Mouse (Mus musculus): Measurements from ENCODE around the gene Sox5. TPM values are rescaled to one million over a fixed set of nuclear protein-coding genes. Genes with fewer than 3 reads are reported as not detected.

The Sox5 gene
- polyA plus RNA-seq, 1 experiment from 2014 or later: 34.8 TPM

DNA sequence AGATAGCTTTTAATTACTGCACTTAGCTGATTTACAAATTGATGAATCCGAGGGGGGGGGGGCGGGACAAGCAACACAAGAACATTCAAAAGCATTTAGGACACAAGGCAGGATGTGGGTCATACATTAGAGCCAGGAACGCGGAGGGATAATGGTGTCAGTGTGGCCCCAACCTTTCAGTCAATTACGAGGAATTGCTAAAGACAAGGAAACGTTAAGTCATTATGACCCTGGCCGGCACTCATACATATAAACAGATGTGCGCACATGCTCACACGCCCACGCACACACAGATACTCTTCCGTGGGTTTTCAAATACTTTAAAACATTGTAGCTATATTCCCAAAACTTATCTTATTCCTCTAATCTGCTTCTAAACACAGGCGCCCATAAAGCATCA, 19.9 kb downstream of the Sox5 start:
- peaks cover 4% of the 10 kb centered on the region for H3K4me1 ChIP-seq
- H3K9me3 ChIP-seq (replicated peaks): no peaks in the 10 kb centered on the region
- 77% methylated on average over 12 of the region's 12 CpGs for whole genome bisulfite sequencing
- no peak overlapping the region for H3K27ac ChIP-seq (replicated peaks)
- no peak overlapping the region for H3K9ac ChIP-seq (replicated peaks)
- no peak overlapping the region for H3K4me2 ChIP-seq
- no peak overlapping the region for H3K4me3 ChIP-seq (replicated peaks)
- ATAC-seq (ENCODE audit: low FRiP score): no peak
- H3K27me3 ChIP-seq (replicated peaks): no peaks in the 10 kb centered on the region
- no peaks in the 10 kb centered on the region for H3K36me3 ChIP-seq

- Histone ChIP-seq H3K4me3 (replicated peaks) (no peak overlapping the region), H3K27ac (replicated peaks) (no peak overlapping the region), H3K4me1 (peaks cover 8% of the 10 kb centered on the region), H3K36me3 (no peaks in the 10 kb centered on the region), H3K9ac (replicated peaks) (no peak overlapping the region), H3K4me2 (no peak overlapping the region), H3K9me3 (replicated peaks) (no peaks in the 10 kb centered on the region), H3K27me3 (replicated peaks) (no peaks in the 10 kb centered on the region)
- ATAC-seq (ENCODE audit: low FRiP score): no peak
- WGBS: 47% methylated on average over 8 of the region's 8 CpGs
Observed at GRCm38 (mm10) chr6:144759193-144759592, 22.6 kb downstream of the Sox5 start.

- Histone ChIP-seq H3K36me3 (no peaks in the 10 kb centered on the region), H3K4me2 (no peak overlapping the region)
Observed at GRCm38 (mm10) chr6:144757414-144757813, 24.4 kb downstream of the Sox5 start.

DNA sequence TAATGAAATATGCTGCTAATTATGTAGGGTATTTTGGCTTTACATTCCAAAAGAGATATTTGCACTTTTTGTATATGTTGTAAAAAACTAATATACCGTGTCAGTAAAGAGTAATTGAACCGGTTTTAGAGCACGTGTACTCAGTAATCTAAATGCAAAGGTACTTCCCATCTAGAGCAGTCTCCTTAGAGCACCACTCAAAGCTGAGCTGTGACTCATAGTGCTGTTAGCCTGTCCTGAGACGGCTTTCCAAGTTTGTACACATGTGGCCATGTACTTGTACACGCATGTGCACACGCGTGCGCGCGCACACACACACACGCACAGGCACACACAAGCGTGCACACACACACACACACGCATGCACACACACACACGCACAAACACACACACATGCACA, 25.3 kb downstream of the Sox5 start:
- 90% methylated on average over 14 of the region's 14 CpGs for WGBS
- H3K27me3 ChIP-seq (replicated peaks): no peaks in the 10 kb centered on the region
- ATAC-seq (ENCODE audit: low FRiP score): no peak
- H3K27ac ChIP-seq (replicated peaks): no peak overlapping the region
- H3K4me1 ChIP-seq: peaks cover 8% of the 10 kb centered on the region
- H3K4me3 ChIP-seq (replicated peaks): no peak overlapping the region
- no peaks in the 10 kb centered on the region for H3K9me3 ChIP-seq (replicated peaks)
- H3K4me2 ChIP-seq: no peak overlapping the region
- no peak overlapping the region for H3K9ac ChIP-seq (replicated peaks)
- H3K36me3 ChIP-seq: no peaks in the 10 kb centered on the region

More at GRCm38 (mm10) chr6:144757414-144757813, 24.4 kb downstream of the Sox5 start:
- H3K4me3 ChIP-seq (replicated peaks): no peak overlapping the region
- peaks cover 8% of the 10 kb centered on the region for H3K4me1 ChIP-seq
- no peak for ATAC-seq (ENCODE audit: low FRiP score)
- H3K9me3 ChIP-seq (replicated peaks): no peaks in the 10 kb centered on the region
- no peak overlapping the region for H3K27ac ChIP-seq (replicated peaks)
- WGBS: 31% methylated on average over 14 of the region's 14 CpGs
- H3K27me3 ChIP-seq (replicated peaks): no peaks in the 10 kb centered on the region
- H3K9ac ChIP-seq (replicated peaks): no peak overlapping the region

DNA sequence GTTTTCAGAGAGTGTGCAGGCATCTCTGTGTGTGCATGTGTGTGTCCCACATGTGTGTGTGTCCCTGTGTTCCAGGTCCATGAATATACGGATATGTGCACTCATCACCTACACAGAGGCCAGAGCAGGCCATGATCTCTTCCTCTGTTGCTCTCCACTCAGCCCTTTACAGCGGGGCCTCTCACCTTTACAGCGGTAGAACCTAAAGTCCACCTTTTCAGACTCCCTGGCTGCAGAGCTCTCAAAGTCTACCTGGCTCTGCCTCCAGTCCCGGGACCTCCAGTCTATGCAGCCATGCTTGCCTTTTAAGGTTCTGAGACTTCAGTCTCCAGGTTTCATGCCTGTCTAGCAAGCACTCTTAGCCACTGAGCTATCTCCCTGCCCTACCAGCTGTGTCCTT, 26.5 kb downstream of the Sox5 start:
- Histone ChIP-seq H3K4me3 (replicated peaks) (no peak overlapping the region), H3K27ac (replicated peaks) (no peak overlapping the region), H3K27me3 (replicated peaks) (no peaks in the 10 kb centered on the region), H3K4me2 (no peak overlapping the region), H3K9ac (replicated peaks) (no peak overlapping the region), H3K36me3 (no peaks in the 10 kb centered on the region), H3K4me1 (peaks cover 8% of the 10 kb centered on the region), H3K9me3 (replicated peaks) (no peaks in the 10 kb centered on the region)
- no peak for ATAC-seq (ENCODE audit: low FRiP score)
- 90% methylated on average over 4 of the region's 4 CpGs for WGBS

- H3K4me3 ChIP-seq (replicated peaks): no peak overlapping the region
- no peaks in the 10 kb centered on the region for H3K9me3 ChIP-seq (replicated peaks)
- no peak overlapping the region for H3K9ac ChIP-seq (replicated peaks)
- peaks cover 8% of the 10 kb centered on the region for H3K4me1 ChIP-seq
- ATAC-seq (ENCODE audit: low FRiP score): no peak
- no peak overlapping the region for H3K4me2 ChIP-seq
- H3K36me3 ChIP-seq: no peaks in the 10 kb centered on the region
- H3K27ac ChIP-seq (replicated peaks): no peak overlapping the region
- H3K27me3 ChIP-seq (replicated peaks): no peaks in the 10 kb centered on the region
Observed at GRCm38 (mm10) chr6:144754366-144754765, 27.4 kb downstream of the Sox5 start.

DNA sequence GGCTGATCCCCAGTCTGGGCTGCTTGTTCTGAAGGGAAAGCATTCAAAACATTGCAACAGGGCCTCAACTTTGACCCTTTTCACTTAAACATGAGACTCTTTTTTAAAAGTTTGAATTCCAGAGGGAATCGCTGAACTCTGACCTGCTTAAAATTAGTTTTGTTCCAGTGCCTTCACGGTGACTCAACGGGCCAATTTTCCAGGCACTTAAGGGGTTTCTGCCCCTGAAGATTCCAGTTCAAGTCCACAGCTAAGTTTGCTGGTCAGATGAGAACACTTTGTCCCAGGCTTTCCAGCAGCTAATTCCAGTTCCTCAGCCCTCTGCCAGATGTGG, 27.8 kb downstream of the Sox5 start:
- Histone ChIP-seq H3K27me3 (replicated peaks) (no peaks in the 10 kb centered on the region), H3K9ac (replicated peaks) (no peak overlapping the region), H3K4me3 (replicated peaks) (no peak overlapping the region), H3K27ac (replicated peaks) (no peak overlapping the region), H3K9me3 (replicated peaks) (no peaks in the 10 kb centered on the region), H3K36me3 (no peaks in the 10 kb centered on the region), H3K4me2 (no peak overlapping the region), H3K4me1 (peaks cover 8% of the 10 kb centered on the region)
- no peak for ATAC-seq (ENCODE audit: low FRiP score)
- WGBS: 17% methylated on average over 3 of the region's 3 CpGs

GRCm38 (mm10) chr6:144753225-144753962, 28.4 kb downstream of the Sox5 start:
- Histone ChIP-seq H3K36me3 (no peaks in the 10 kb centered on the region), H3K9me3 (replicated peaks) (no peaks in the 10 kb centered on the region), H3K9ac (replicated peaks) (no peak overlapping the region), H3K4me2 (no peak overlapping the region), H3K27ac (replicated peaks) (no peak overlapping the region), H3K4me1 (peaks cover 8% of the 10 kb centered on the region), H3K4me3 (replicated peaks) (no peak overlapping the region), H3K27me3 (replicated peaks) (no peaks in the 10 kb centered on the region)
- no peak for ATAC-seq (ENCODE audit: low FRiP score)
- 72% methylated on average over 13 of the region's 13 CpGs for WGBS

DNA sequence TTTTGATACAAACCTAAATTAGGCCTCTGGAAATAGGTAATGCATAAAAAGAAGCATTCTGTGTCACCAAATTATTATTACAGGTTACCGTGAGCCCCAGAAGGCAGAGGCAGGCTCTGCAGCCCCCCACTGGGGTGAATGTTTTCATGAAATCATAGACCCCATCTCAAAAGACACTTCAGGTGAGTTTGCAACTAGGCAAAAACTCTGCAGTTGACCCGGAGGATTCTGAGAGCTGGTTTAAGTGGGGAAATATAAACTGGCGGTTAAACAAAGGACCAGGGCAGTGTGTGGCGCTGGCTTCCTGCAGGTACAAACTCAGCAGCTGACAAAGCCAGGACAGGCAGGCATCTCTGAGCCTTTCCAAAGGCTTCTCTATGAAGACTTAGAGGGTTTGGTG, 30.2 kb downstream of the Sox5 start:
- 88% methylated on average over 4 of the region's 4 CpGs for WGBS

DNA sequence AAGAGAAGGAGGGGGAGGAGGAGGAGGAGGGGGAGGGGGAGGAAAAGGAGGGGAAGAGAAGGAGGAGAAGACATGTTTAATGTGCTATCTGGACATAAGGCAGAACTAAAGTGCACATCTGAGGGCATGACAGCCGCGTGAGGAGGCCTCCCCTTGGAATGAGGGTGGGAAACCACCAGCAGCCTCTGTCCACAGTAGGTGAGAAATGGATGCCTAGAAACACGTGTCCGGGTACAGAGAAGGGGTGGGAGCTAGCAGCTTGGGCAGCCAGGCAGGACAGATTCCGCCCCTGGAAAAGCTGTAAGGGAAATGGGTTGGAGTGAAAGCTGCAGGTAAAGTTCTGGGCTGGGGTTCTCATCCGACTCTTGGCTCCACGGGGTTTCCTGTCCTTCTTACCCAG, 31.6 kb downstream of the Sox5 start:
- Histone ChIP-seq H3K27ac (replicated peaks) (no peak overlapping the region), H3K4me2 (no peak overlapping the region), H3K4me3 (replicated peaks) (no peak overlapping the region), H3K4me1 (0 out of 2 replicates have a peak, but pooled peaks cover 2% of the 10 kb centered on the region), H3K9me3 (replicated peaks) (no peaks in the 10 kb centered on the region), H3K9ac (replicated peaks) (no peak overlapping the region), H3K36me3 (no peaks in the 10 kb centered on the region), H3K27me3 (replicated peaks) (no peaks in the 10 kb centered on the region)
- no peak for ATAC-seq (ENCODE audit: low FRiP score)
- WGBS: 60% methylated on average over 7 of the region's 7 CpGs

More for the DNA sequence above, 30.2 kb downstream of the Sox5 start:
- no peaks in the 10 kb centered on the region for H3K36me3 ChIP-seq
- no peak overlapping the region for H3K4me3 ChIP-seq (replicated peaks)
- no peak for ATAC-seq (ENCODE audit: low FRiP score)
- no peak overlapping the region for H3K9ac ChIP-seq (replicated peaks)
- no peak overlapping the region for H3K27ac ChIP-seq (replicated peaks)
- H3K27me3 ChIP-seq (replicated peaks): no peaks in the 10 kb centered on the region
- H3K4me1 ChIP-seq: 0 out of 2 replicates have a peak, but pooled peaks cover 3% of the 10 kb centered on the region
- H3K9me3 ChIP-seq (replicated peaks): no peaks in the 10 kb centered on the region
- H3K4me2 ChIP-seq: no peak overlapping the region

- Histone ChIP-seq H3K4me1 (no peaks in the 10 kb centered on the region), H3K9ac (replicated peaks) (no peak overlapping the region), H3K27ac (replicated peaks) (no peak overlapping the region), H3K9me3 (replicated peaks) (no peaks in the 10 kb centered on the region), H3K36me3 (no peaks in the 10 kb centered on the region), H3K27me3 (replicated peaks) (no peaks in the 10 kb centered on the region), H3K4me3 (replicated peaks) (no peak overlapping the region), H3K4me2 (no peak overlapping the region)
- ATAC-seq (ENCODE audit: low FRiP score): no peak
- 93% methylated on average over 10 of the region's 10 CpGs for WGBS
Observed at GRCm38 (mm10) chr6:144746436-144746835, 35.3 kb downstream of the Sox5 start.

- H3K4me1 ChIP-seq: no peaks in the 10 kb centered on the region
- H3K27me3 ChIP-seq (replicated peaks): no peaks in the 10 kb centered on the region
- ATAC-seq (ENCODE audit: low FRiP score): no peak
- no peaks in the 10 kb centered on the region for H3K9me3 ChIP-seq (replicated peaks)
- no peak overlapping the region for H3K9ac ChIP-seq (replicated peaks)
- no peak overlapping the region for H3K4me2 ChIP-seq
- WGBS: 60% methylated on average over 3 of the region's 3 CpGs
- no peak overlapping the region for H3K4me3 ChIP-seq (replicated peaks)
- no peak overlapping the region for H3K27ac ChIP-seq (replicated peaks)
- no peaks in the 10 kb centered on the region for H3K36me3 ChIP-seq
Observed at GRCm38 (mm10) chr6:144742559-144742958, 39.2 kb downstream of the Sox5 start.

Measured in neural tube, embryonic 15.5 days (tissue).